Mouse (Mus musculus) neural tube, embryonic 15.5 days (tissue): ENCODE data around the gene Amer2. TPM values are rescaled to one million over a fixed set of nuclear protein-coding genes. Genes with fewer than 3 reads are reported as not detected.
A peak's percentile ranks its signal among the peaks of the same experiment; 100 is the strongest.

Experiments used
- ATAC-seq: fragments of 200-750 bp; cut with Nextera tagmentation; 2 replicates; pipeline ENCODE4 v1.8.0; 2017; ENCODE audit warnings: mild to moderate bottlenecking, moderate TSS enrichment, moderate library complexity; ENCODE audit not compliant: low FRiP score
- H3K27ac ChIP-seq: fragments of 300-500 bp; sonication (generic); replicated peaks from 2 replicates; pipeline ENCODE4 v1.5.1; 2015; ENCODE audit warnings: mild to moderate bottlenecking, inconsistent platforms
- H3K27me3 ChIP-seq: fragments of 300-500 bp; sonication (generic); replicated peaks from 2 replicates; pipeline ENCODE4 v1.6.1; 2015; ENCODE audit warnings: inconsistent platforms
- H3K36me3 ChIP-seq: fragments of 300-500 bp; sonication (generic); 2 replicates; pipeline ENCODE4 v1.6.1; 2015; ENCODE audit warnings: inconsistent platforms
- H3K4me1 ChIP-seq: fragments of 300-500 bp; sonication (generic); 2 replicates; pipeline ENCODE4 v1.6.1; 2015; ENCODE audit warnings: inconsistent platforms
- H3K4me2 ChIP-seq: fragments of 300-500 bp; sonication (generic); 2 replicates; pipeline ENCODE4 v1.6.1; 2015; ENCODE audit warnings: inconsistent platforms, mild to moderate bottlenecking, moderate library complexity
- H3K4me3 ChIP-seq: fragments of 300-500 bp; sonication (generic); replicated peaks from 2 replicates; pipeline ENCODE4 v1.5.1; 2015; ENCODE audit warnings: mild to moderate bottlenecking, inconsistent platforms
- H3K9ac ChIP-seq: fragments of 300-500 bp; sonication (generic); replicated peaks from 2 replicates; pipeline ENCODE4 v1.6.1; 2015; ENCODE audit warnings: mild to moderate bottlenecking, inconsistent platforms
- H3K9me3 ChIP-seq: fragments of 300-500 bp; sonication (generic); replicated peaks from 2 replicates; pipeline ENCODE4 v1.6.1; 2016; ENCODE audit warnings: inconsistent platforms
- WGBS: fragments of 180-500 bp; shearing (Covaris S2); methylation state at CpG from one replicate; pipeline ENCODE4 v1.1.7; 2015; ENCODE audit warnings: mixed read lengths; 5-methylcytosine and 5-hydroxymethylcytosine counted together
- polyA plus RNA-seq: library from polyadenylated mRNA; unstranded; fragments of >200 nt; fragmentation: Nextera tagmentation; extraction: Ambion mirVana; gene quantifications from 2 replicates; pipeline ENCODE4 v1.2.1, GENCODE M21; 2015

Amer2 gene
- polyA plus RNA-seq, 1 experiment from 2014 or later, result 30.5 TPM

- no peak for ATAC-seq
- Histone ChIP-seq H3K4me1 (peaks cover 15% of the 10 kb centered on the region), H3K36me3 (no peaks in the 10 kb centered on the region), H3K9ac (no peak overlapping the region), H3K27ac (no peak overlapping the region), H3K27me3 (no peaks in the 10 kb centered on the region), H3K4me2 (no peak overlapping the region), H3K9me3 (no peaks in the 10 kb centered on the region), H3K4me3 (no peak overlapping the region)
- WGBS, result 93% methylated on average over 7 of the region's 7 CpGs
These were observed 52.5 kb downstream of the Amer2 start for GRCm38 (mm10) chr14:60425553-60425952.

- H3K27me3 ChIP-seq, result no peaks in the 10 kb centered on the region
- WGBS, result 51% methylated on average over 3 of the region's 3 CpGs
- H3K4me3 ChIP-seq, result no peak overlapping the region
- H3K27ac ChIP-seq, result 0 out of 2 replicates have a peak overlapping the region, but pooled peaks have one; percentile 5
- H3K36me3 ChIP-seq, result no peaks in the 10 kb centered on the region
- peaks cover 17% of the 10 kb centered on the region for H3K4me1 ChIP-seq
- no peak overlapping the region for H3K9ac ChIP-seq
- no peak overlapping the region; the same call in 1 of the 2 replicates for H3K4me2 ChIP-seq
- no peak for ATAC-seq
- H3K9me3 ChIP-seq, result no peaks in the 10 kb centered on the region
These were observed 54.8 kb downstream of the Amer2 start for GRCm38 (mm10) chr14:60427896-60428295.

GRCm38 (mm10) chr14:60429513-60429912 lies 56.5 kb downstream of the Amer2 start:
- Histone ChIP-seq H3K9ac (no peak overlapping the region), H3K27ac (no peak overlapping the region), H3K4me2 (no peak overlapping the region), H3K4me1 (peaks cover 17% of the 10 kb centered on the region), H3K9me3 (no peaks in the 10 kb centered on the region), H3K36me3 (no peaks in the 10 kb centered on the region), H3K4me3 (no peak overlapping the region), H3K27me3 (no peaks in the 10 kb centered on the region)
- 28% methylated on average over 6 of the region's 6 CpGs for WGBS
- peak; percentile 41; the same call in 1 of the 2 replicates for ATAC-seq

GRCm38 (mm10) chr14:60431515-60431914 lies 58.5 kb downstream of the Amer2 start:
- peaks cover 17% of the 10 kb centered on the region for H3K4me1 ChIP-seq
- H3K36me3 ChIP-seq, result no peaks in the 10 kb centered on the region
- H3K9me3 ChIP-seq, result no peaks in the 10 kb centered on the region
- H3K27ac ChIP-seq, result no peak overlapping the region
- WGBS, result 44% methylated on average over 5 of the region's 5 CpGs
- H3K4me2 ChIP-seq, result no peak overlapping the region
- H3K4me3 ChIP-seq, result no peak overlapping the region
- no peak for ATAC-seq
- no peak overlapping the region for H3K9ac ChIP-seq
- no peaks in the 10 kb centered on the region for H3K27me3 ChIP-seq

GRCm38 (mm10) chr14:60432136-60432535 lies 59.1 kb downstream of the Amer2 start:
- H3K4me1 ChIP-seq, result peaks cover 17% of the 10 kb centered on the region
- no peak overlapping the region for H3K9ac ChIP-seq
- no peaks in the 10 kb centered on the region for H3K9me3 ChIP-seq
- no peaks in the 10 kb centered on the region for H3K27me3 ChIP-seq
- H3K36me3 ChIP-seq, result no peaks in the 10 kb centered on the region
- 87% methylated on average over 2 of the region's 2 CpGs for WGBS
- no peak overlapping the region for H3K4me3 ChIP-seq
- H3K4me2 ChIP-seq, result no peak overlapping the region
- ATAC-seq, result no peak
- H3K27ac ChIP-seq, result no peak overlapping the region

GRCm38 (mm10) chr14:60435515-60435914 lies 62.5 kb downstream of the Amer2 start:
- H3K9me3 ChIP-seq, result no peaks in the 10 kb centered on the region
- no peak for ATAC-seq
- no peak overlapping the region for H3K9ac ChIP-seq
- no peak overlapping the region for H3K27ac ChIP-seq
- peaks cover 2% of the 10 kb centered on the region; the same call in 1 of the 2 replicates for H3K4me1 ChIP-seq
- no peak overlapping the region for H3K4me3 ChIP-seq
- no peaks in the 10 kb centered on the region for H3K27me3 ChIP-seq
- 77% methylated on average over 4 of the region's 4 CpGs for WGBS
- no peak overlapping the region for H3K4me2 ChIP-seq
- H3K36me3 ChIP-seq, result no peaks in the 10 kb centered on the region

GRCm38 (mm10) chr14:60436364-60436763 lies 63.3 kb downstream of the Amer2 start:
- Histone ChIP-seq H3K4me2 (no peak overlapping the region), H3K9me3 (no peaks in the 10 kb centered on the region), H3K27ac (no peak overlapping the region), H3K36me3 (no peaks in the 10 kb centered on the region), H3K9ac (no peak overlapping the region), H3K27me3 (no peaks in the 10 kb centered on the region), H3K4me3 (no peak overlapping the region), H3K4me1 (peaks cover 1% of the 10 kb centered on the region; the same call in 1 of the 2 replicates)
- ATAC-seq, result no peak

Other genes starting within 250 kb of the Amer2 start
- gene Atp8a2, start 176.1 kb upstream of the Amer2 start, polyA plus RNA-seq, result 35.4 and 46.8 TPM in 2 replicates
- 0.15 TPM in 1 of 2 replicates, not detected in the other for gene Nupl1, start 121.8 kb upstream of the Amer2 start, polyA plus RNA-seq
- 43.9 and 46.7 TPM in 2 replicates for gene Gm49336, start 121.8 kb upstream of the Amer2 start, polyA plus RNA-seq
- gene Mtmr6, start 108.0 kb upstream of the Amer2 start, polyA plus RNA-seq, result 50.0 and 54.9 TPM in 2 replicates